Mouse (Mus musculus) mesoderm, embryonic 11.5 days (tissue): ENCODE results near the gene Fyb2.
A peak's percentile ranks its signal among the peaks of the same experiment; 100 is the strongest.

ENCODE experiments used
- DNase-seq: peaks from one replicate; pipeline ENCODE4 v3.0.0-alpha.2; 2012; ENCODE audit warnings: low read depth, low spot score

Fyb2 gene

DNA sequence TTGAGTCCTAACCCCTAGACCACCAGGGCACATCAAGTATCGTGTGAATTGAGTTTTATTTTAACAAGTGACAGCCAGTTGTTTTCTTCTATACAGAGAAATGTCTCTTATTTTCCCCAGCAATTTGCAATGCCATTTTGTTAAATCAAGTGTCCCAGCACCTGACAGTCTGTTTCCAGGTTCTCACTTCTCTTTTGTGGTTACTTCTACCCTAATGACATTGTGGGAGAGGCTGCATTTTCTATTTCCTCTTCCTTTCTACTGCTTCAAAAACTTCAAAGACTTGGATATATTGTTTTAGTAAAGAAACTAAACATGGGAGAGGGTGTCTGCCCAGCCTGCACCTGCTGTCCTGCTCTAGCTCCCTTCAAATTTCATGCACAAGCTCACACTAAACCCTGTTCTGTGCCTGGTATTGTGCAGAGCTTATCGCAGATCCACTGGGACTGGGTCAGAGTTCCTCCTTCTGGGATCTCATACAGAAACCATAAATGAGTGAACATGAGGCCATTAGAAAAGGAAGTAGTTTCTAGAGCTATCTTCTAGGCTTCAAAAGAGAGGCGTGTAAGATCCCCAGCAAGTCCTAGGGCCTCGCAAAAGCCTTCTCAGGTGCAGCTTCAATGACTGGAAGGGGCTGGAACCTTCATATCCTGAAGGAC, 94.2 kb downstream of the Fyb2 start:
- DNase-seq: no peak

DNA sequence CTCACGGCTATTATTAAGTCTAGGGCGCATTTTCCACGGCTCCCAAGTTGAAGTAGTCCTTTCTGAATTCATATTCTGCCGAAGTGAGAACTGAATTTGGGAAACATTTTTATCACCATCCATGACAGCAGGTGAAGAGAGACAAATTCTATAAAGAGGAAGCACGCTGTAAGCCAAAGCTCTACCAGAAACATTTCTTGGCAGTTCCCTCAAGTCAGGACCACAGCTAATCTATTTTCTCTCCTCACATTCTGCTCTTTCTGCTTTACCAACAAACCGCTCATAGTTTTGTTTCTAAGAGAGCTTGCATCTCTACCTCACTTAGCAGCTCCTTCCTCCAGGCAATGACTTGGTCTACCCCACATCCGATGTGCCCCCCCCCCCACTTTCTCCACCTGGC, 100.5 kb downstream of the Fyb2 start:
- no peak for DNase-seq

DNA sequence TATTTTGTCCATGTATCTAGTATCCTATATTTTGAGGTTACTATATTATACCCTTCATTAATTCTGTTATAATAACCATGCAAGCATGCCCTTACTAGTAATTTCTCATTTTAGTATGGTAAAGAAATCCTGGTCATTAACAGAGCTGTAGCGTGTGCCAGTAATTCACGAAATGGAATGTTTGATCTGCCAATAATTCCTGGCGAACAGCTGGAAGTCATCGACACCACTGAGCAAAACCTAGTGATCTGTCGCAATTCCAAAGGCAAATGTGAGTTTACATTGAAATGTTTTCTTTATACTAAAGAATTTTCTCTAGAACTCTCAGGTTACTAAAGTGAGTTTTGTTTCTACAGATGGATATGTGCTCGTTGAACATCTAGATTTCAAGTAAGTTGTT, 102.2 kb downstream of the Fyb2 start:
- no peak for DNase-seq

DNA sequence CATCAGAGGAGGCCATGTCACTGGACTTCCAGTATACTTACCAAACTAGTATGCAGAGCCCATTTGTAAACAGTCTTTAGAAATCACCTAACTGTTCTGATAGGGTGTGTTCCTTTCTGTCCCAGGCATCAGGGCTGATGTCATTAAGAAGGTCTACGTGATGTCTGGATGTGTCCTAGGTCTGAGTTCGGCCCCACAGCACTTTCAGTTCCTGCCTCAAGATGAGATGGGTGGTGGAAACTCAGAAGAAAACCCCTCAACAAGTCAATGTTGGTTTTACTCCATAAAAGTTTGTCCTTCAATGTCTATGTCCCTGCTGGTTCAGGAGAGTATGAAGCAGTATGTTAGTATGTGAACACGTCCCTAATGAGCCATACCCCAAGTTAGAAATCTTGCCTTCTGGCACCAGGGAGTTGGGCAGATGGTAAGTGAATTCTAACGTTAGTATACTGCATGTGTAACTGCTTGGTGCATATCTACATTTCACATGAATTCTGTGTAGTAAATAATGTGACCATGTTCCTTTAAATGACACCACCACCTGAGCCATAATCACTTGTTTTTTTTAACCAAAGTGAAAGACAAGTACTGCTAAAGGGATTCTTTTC, 102.9 kb downstream of the Fyb2 start:
- DNase-seq: no peak

DNA sequence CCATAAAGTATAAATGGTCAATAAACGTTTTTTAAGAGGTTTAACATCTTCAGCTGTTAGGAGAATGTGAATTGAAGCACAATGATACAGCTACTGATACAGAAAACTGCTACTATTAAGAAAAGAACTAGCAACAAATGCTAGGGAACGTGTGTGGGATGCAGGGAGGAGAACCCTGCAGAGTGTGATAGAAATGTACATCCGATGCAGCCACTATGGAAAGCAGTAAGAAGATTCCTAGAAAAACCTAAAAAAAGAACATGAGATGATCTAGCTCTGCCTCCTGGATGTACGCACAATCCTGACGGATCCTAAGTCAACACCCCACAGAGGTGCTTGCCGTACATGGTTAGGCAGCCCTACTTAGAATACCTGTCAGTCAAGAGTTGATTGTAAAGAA, 114.0 kb downstream of the Fyb2 start:
- DNase-seq: no peak

DNA sequence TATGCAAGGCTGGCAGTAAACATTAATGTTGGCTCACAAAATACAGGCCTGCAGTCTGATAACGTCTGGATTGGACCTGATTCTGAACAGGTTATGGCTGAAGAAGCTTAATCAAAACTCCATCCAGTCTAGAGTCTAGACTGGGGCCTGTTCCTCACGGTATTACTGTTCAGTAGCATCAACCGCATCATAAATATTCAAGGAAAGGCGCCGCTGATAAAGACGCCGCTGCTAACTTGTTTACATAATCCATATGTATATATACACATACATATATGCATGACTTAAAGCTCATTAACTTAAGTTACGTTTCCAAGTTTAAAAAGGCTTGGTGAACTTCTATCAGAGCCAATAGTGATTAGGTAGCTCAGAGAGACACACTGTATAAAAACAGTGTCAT, 117.8 kb downstream of the Fyb2 start:
- no peak for DNase-seq

DNA sequence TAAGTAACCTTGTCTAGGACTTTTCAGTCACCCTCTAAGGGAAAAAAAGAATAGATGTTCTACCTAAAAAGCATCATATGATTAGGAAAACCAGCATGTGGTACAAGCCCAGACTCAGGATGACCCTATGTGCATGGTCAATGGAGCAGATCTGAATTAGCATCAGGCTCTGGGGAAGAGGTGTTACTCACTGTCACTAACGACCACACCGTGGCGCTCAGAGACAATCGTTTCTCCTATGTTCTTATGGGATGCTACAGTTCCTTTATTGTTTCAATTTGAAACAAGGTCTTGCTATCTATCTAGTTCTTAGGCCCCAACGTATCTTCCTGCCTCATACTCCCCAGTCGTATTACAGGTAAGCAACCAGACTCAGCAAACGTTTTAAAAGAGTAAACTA, 119.9 kb downstream of the Fyb2 start:
- peak; percentile 6 for DNase-seq

DNA sequence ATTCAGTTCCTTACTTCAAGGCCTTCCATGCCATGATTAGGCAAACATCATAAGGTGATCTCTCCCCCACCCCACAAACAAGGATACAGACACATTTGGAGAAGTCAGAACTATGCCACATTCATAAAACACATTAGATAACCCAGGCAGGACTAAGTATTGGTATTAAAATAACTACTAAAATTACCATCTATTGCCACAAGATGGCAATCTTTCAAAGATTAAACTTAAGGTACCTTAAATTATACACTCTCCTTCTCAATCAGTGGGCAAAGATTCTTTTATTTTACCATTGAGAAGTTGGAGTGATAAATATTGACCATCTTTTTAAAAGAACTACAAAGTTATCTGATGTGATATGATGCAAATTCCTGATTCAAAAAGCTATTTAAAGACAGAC, 121.0 kb downstream of the Fyb2 start:
- DNase-seq: peak; percentile 15

DNA sequence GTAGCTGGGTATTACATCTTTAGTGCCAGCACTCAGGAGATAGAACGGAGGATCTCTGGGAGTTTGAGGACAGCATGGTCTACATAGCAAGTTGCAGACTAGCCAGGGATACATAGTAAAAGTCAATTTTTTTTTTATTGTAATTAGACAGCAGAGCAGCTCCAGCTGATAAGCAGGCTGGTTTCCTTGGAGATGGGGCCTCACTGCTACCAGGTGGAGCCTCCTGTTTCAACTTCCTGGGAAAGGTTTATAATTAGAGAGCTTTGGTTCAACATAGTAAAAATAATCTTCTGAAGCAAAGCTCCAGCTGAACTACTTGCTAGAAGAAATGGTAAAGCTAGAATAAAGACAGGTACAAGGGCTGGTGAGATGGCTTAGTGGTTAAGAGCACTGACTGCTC, 136.8 kb downstream of the Fyb2 start:
- DNase-seq: no peak

DNA sequence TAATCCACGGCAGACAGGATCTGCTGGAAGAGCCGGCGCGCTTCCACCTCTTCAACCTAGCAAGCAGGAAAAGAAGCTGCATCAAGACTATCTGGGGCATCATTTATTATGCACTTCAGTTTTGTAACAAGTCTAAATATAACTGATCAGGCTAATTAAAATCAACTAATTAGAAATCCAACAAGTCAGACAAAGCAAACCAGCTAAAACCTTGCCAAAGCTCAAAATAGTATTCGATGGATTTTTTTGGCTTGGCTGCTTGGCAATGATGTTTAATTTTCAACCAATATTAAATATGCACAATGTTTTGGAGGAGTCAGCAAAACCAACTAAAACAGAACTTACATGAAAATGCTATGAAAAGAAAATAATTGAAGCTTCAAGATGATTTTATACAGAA, 138.0 kb downstream of the Fyb2 start:
- no peak for DNase-seq
